Mouse (Mus musculus): ENCODE results near the gene Dazap2. TPM values are rescaled to one million over a fixed set of nuclear protein-coding genes. Genes with fewer than 3 reads are reported as not detected.

The Dazap2 gene
- total and polyA plus RNA-seq, 2 experiments from 2014 or later = 141 to 164 TPM

- Histone ChIP-seq H3K4me1 (ENCODE audit: insufficient read depth, low read length) (no peaks in the 10 kb centered on the region), H3K27ac (no peak overlapping the region), H3K4me3 (ENCODE audit: low read length) (no peak overlapping the region), H3K4me2 (ENCODE audit: low read depth, low read length) (no peak overlapping the region), H3K27me3 (ENCODE audit: insufficient read depth, low read length) (no peaks in the 10 kb centered on the region), H3K9ac (replicated peaks; ENCODE audit: low read length) (no peak overlapping the region), H3K9me3 (ENCODE audit: low read length) (no peaks in the 10 kb centered on the region), H3K36me3 (ENCODE audit: insufficient read depth, low read length) (peaks cover 12% of the 10 kb centered on the region)
- DNase-seq (ENCODE audit: low spot score) (no peak), ATAC-seq (no peak)
- 84% methylated on average over 3 of the region's 3 CpGs for WGBS
- no peak for TF ChIP-seq CTCF (IDR thresholded peaks at IDR 0.05; ENCODE audit: low read depth)
Observed at GRCm38 (mm10) chr15:100624435-100624834, 9.3 kb downstream of the Dazap2 start.

- H3K9me3 ChIP-seq (ENCODE audit: low read length) = no peaks in the 10 kb centered on the region
- no peaks in the 10 kb centered on the region for H3K36me3 ChIP-seq (ENCODE audit: insufficient read depth, low read length)
- H3K4me2 ChIP-seq (ENCODE audit: low read depth, low read length) = no peak overlapping the region
- ATAC-seq (no peak), DNase-seq (ENCODE audit: low spot score) (no peak)
- no peak overlapping the region for H3K27ac ChIP-seq
- WGBS = 23% methylated on average over 10 of the region's 10 CpGs
- TF ChIP-seq CTCF (IDR thresholded peaks at IDR 0.05; ENCODE audit: low read depth) = no peak
- no peak overlapping the region for H3K4me3 ChIP-seq (ENCODE audit: low read length)
- H3K9ac ChIP-seq (replicated peaks; ENCODE audit: low read length) = no peak overlapping the region
- no peaks in the 10 kb centered on the region for H3K4me1 ChIP-seq (ENCODE audit: insufficient read depth, low read length)
- no peaks in the 10 kb centered on the region for H3K27me3 ChIP-seq (ENCODE audit: insufficient read depth, low read length)
Observed at GRCm38 (mm10) chr15:100627287-100627686, 12.1 kb downstream of the Dazap2 start.

- no peaks in the 10 kb centered on the region for H3K9me3 ChIP-seq (ENCODE audit: low read length)
- 5% methylated on average over 11 of the region's 11 CpGs for WGBS
- no peaks in the 10 kb centered on the region for H3K27me3 ChIP-seq (ENCODE audit: insufficient read depth, low read length)
- ATAC-seq (no peak), DNase-seq (ENCODE audit: low spot score) (no peak)
- no peaks in the 10 kb centered on the region for H3K36me3 ChIP-seq (ENCODE audit: insufficient read depth, low read length)
- H3K4me2 ChIP-seq (ENCODE audit: low read depth, low read length) = no peak overlapping the region
- no peak for TF ChIP-seq CTCF (IDR thresholded peaks at IDR 0.05; ENCODE audit: low read depth)
- no peak overlapping the region for H3K27ac ChIP-seq
- no peaks in the 10 kb centered on the region for H3K4me1 ChIP-seq (ENCODE audit: insufficient read depth, low read length)
- H3K9ac ChIP-seq (replicated peaks; ENCODE audit: low read length) = no peak overlapping the region
- H3K4me3 ChIP-seq (ENCODE audit: low read length) = no peak overlapping the region
Observed at GRCm38 (mm10) chr15:100627774-100628370, 12.7 kb downstream of the Dazap2 start.

GRCm38 (mm10) chr15:100628797-100629196 lies 13.6 kb downstream of the Dazap2 start:
- Histone ChIP-seq H3K9me3 (ENCODE audit: low read length) (no peaks in the 10 kb centered on the region), H3K27ac (no peak overlapping the region), H3K4me2 (ENCODE audit: low read depth, low read length) (no peak overlapping the region), H3K4me1 (ENCODE audit: insufficient read depth, low read length) (no peaks in the 10 kb centered on the region), H3K9ac (replicated peaks; ENCODE audit: low read length) (no peak overlapping the region), H3K27me3 (ENCODE audit: insufficient read depth, low read length) (no peaks in the 10 kb centered on the region), H3K4me3 (ENCODE audit: low read length) (no peak overlapping the region), H3K36me3 (ENCODE audit: insufficient read depth, low read length) (no peaks in the 10 kb centered on the region)
- DNase-seq (ENCODE audit: low spot score) = no peak
- no peak for TF ChIP-seq CTCF (IDR thresholded peaks at IDR 0.05; ENCODE audit: low read depth)
- no peak for ATAC-seq
- 51% methylated on average over 7 of the region's 7 CpGs for WGBS

- ATAC-seq (no peak), DNase-seq (ENCODE audit: low spot score) (no peak)
- H3K4me1 ChIP-seq (ENCODE audit: insufficient read depth, low read length) = no peaks in the 10 kb centered on the region
- no peak overlapping the region for H3K4me3 ChIP-seq (ENCODE audit: low read length)
- no peaks in the 10 kb centered on the region for H3K9me3 ChIP-seq (ENCODE audit: low read length)
- no peak overlapping the region for H3K4me2 ChIP-seq (ENCODE audit: low read depth, low read length)
- WGBS = 38% methylated on average over 3 of the region's 3 CpGs
- no peak overlapping the region for H3K27ac ChIP-seq
- H3K9ac ChIP-seq (replicated peaks; ENCODE audit: low read length) = no peak overlapping the region
- no peaks in the 10 kb centered on the region for H3K36me3 ChIP-seq (ENCODE audit: insufficient read depth, low read length)
- peaks cover 9% of the 10 kb centered on the region; the same call in 1 of the 2 replicates for H3K27me3 ChIP-seq (ENCODE audit: insufficient read depth, low read length)
- no peak for TF ChIP-seq CTCF (IDR thresholded peaks at IDR 0.05; ENCODE audit: low read depth)
Observed at GRCm38 (mm10) chr15:100630126-100630525, 15.0 kb downstream of the Dazap2 start.

- no peaks in the 10 kb centered on the region for H3K9me3 ChIP-seq (ENCODE audit: low read length)
- H3K4me1 ChIP-seq (ENCODE audit: insufficient read depth, low read length) = no peaks in the 10 kb centered on the region
- H3K9ac ChIP-seq (replicated peaks; ENCODE audit: low read length) = no peak overlapping the region
- ATAC-seq (no peak), DNase-seq (ENCODE audit: low spot score) (no peak)
- no peak overlapping the region for H3K4me3 ChIP-seq (ENCODE audit: low read length)
- 85% methylated on average over 12 of the region's 12 CpGs for WGBS
- no peak overlapping the region for H3K4me2 ChIP-seq (ENCODE audit: low read depth, low read length)
- H3K27ac ChIP-seq = no peak overlapping the region
- no peak for TF ChIP-seq CTCF (IDR thresholded peaks at IDR 0.05; ENCODE audit: low read depth)
- H3K36me3 ChIP-seq (ENCODE audit: insufficient read depth, low read length) = no peaks in the 10 kb centered on the region
- peaks cover 23% of the 10 kb centered on the region for H3K27me3 ChIP-seq (ENCODE audit: insufficient read depth, low read length)
Observed at GRCm38 (mm10) chr15:100631454-100632170, 16.5 kb downstream of the Dazap2 start.

- Histone ChIP-seq H3K27me3 (ENCODE audit: insufficient read depth, low read length) (peaks cover 31% of the 10 kb centered on the region), H3K4me2 (ENCODE audit: low read depth, low read length) (no peak overlapping the region), H3K4me3 (ENCODE audit: low read length) (no peak overlapping the region), H3K9ac (replicated peaks; ENCODE audit: low read length) (no peak overlapping the region), H3K9me3 (ENCODE audit: low read length) (no peaks in the 10 kb centered on the region), H3K4me1 (ENCODE audit: insufficient read depth, low read length) (0 out of 2 replicates have a peak, but pooled peaks cover 3% of the 10 kb centered on the region), H3K27ac (no peak overlapping the region), H3K36me3 (ENCODE audit: insufficient read depth, low read length) (no peaks in the 10 kb centered on the region)
- DNase-seq (ENCODE audit: low spot score) = no peak
- TF ChIP-seq CTCF (IDR thresholded peaks at IDR 0.05; ENCODE audit: low read depth) = no peak
- ATAC-seq = no peak
- WGBS = 85% methylated on average over 5 of the region's 5 CpGs
Observed at GRCm38 (mm10) chr15:100632323-100632722, 17.2 kb downstream of the Dazap2 start.
